Mouse (Mus musculus): ENCODE results near the gene Ttll4.

Ttll4 gene

GRCm38 (mm10) chr1:74661448-74662195, at the start of gene Ttll4:
TSS of gene Ttll4 (plus strand) at chr1:74661745.
- peak; percentile 98 for DNase-seq

GRCm38 (mm10) chr1:74624183-74624582, 37.4 kb upstream of the Ttll4 start:
- no peak for DNase-seq

GRCm38 (mm10) chr1:74626076-74626475, 35.5 kb upstream of the Ttll4 start:
- DNase-seq = no peak

- peak; percentile 14 to 53 for DNase-seq
Measured at GRCm38 (mm10) chr1:74628001-74628400, 33.5 kb upstream of the Ttll4 start.

- DNase-seq = no peak
Measured at GRCm38 (mm10) chr1:74632734-74633133, 28.8 kb upstream of the Ttll4 start.

- no peak for DNase-seq
Measured at GRCm38 (mm10) chr1:74643524-74643923, 18.0 kb upstream of the Ttll4 start.

- peak; percentile 43 to 50 for DNase-seq
Measured at GRCm38 (mm10) chr1:74643926-74644325, 17.6 kb upstream of the Ttll4 start.

GRCm38 (mm10) chr1:74662253-74662865, 814 bp downstream of the Ttll4 start:
- DNase-seq = no peak

- peak in 1 of 2 experiments; percentile 33 for DNase-seq
Measured at GRCm38 (mm10) chr1:74665153-74665552, 3.6 kb downstream of the Ttll4 start.

- no peak for DNase-seq
Measured at GRCm38 (mm10) chr1:74668371-74668770, 6.8 kb downstream of the Ttll4 start.

GRCm38 (mm10) chr1:74672731-74673130, 11.2 kb downstream of the Ttll4 start:
- DNase-seq = peak in 1 of 2 experiments; percentile 52

- no peak for DNase-seq
Measured at GRCm38 (mm10) chr1:74676863-74677262, 15.3 kb downstream of the Ttll4 start.

- DNase-seq = no peak
Measured at GRCm38 (mm10) chr1:74677843-74678242, 16.3 kb downstream of the Ttll4 start.

GRCm38 (mm10) chr1:74687131-74687530, 25.6 kb downstream of the Ttll4 start:
- no peak for DNase-seq

- no peak for DNase-seq
Measured at GRCm38 (mm10) chr1:74693891-74694583, 32.5 kb downstream of the Ttll4 start.

- DNase-seq = peak; percentile 25 to 37
Measured at GRCm38 (mm10) chr1:74695836-74696235, 34.3 kb downstream of the Ttll4 start.

GRCm38 (mm10) chr1:74697416-74697815, 35.9 kb downstream of the Ttll4 start:
- peak; percentile 81 to 94 for DNase-seq

GRCm38 (mm10) chr1:74698353-74698752, 36.8 kb downstream of the Ttll4 start:
- DNase-seq = no peak

GRCm38 (mm10) chr1:74698791-74699190, 37.2 kb downstream of the Ttll4 start:
- DNase-seq = peak; percentile 49 to 63

- DNase-seq = no peak
Measured at GRCm38 (mm10) chr1:74702142-74702553, 40.6 kb downstream of the Ttll4 start.

- no peak for DNase-seq
Measured at GRCm38 (mm10) chr1:74704156-74704555, 42.6 kb downstream of the Ttll4 start.

- DNase-seq = no peak
Measured at GRCm38 (mm10) chr1:74705016-74705415, 43.5 kb downstream of the Ttll4 start.

- no peak for DNase-seq
Measured at GRCm38 (mm10) chr1:74709566-74709965, 48.0 kb downstream of the Ttll4 start.

GRCm38 (mm10) chr1:74712046-74712445, 50.5 kb downstream of the Ttll4 start:
- DNase-seq = no peak
